Mouse (Mus musculus) gastrocnemius, postnatal 36 days (tissue): ENCODE data around the gene Arhgap29. TPM values are rescaled to one million over a fixed set of nuclear protein-coding genes. Genes with fewer than 3 reads are reported as not detected.

Source experiments
- DNase-seq, 2 experiments: peaks; one replicate each; pipeline ENCODE4 v3.0.0; 2022
- intact Hi-C: fragments of 180-260 bp; cut with DNase I; formaldehyde crosslinking; loops from one replicate; pipeline ENCODE4 v1.15.1; 2025
- long read RNA-seq, 2 experiments: library from polyadenylated mRNA; stranded (forward); transcript quantifications; one replicate each; pipeline ENCODE4 v2.0.0; 2021
- total RNA-seq, 2 experiments: library from RNA; stranded (reverse); gene quantifications; 2 replicates each; pipeline ENCODE4 v1.2.3; 2021

Gene Arhgap29
- 10 to 100 TPM; 13.8 to 15.0 TPM for total RNA-seq
- long read RNA-seq, experiment 1, full-length matches to known transcripts: 2 of 6 reads
- long read RNA-seq, experiment 1, partial matches to known transcripts: 0 of 6 reads
- long read RNA-seq, experiment 1, other reads (novel, unspliced or antisense): 4 of 6 reads
- long read RNA-seq, experiment 2, partial matches to known transcripts: 1 of 6 reads
- long read RNA-seq, experiment 2, other reads (novel, unspliced or antisense): 5 of 6 reads

GRCm38 (mm10) chr3:121952041-121952591 lies at the start of gene Arhgap29:
TSS of gene Arhgap29 (plus strand) at chr3:121952541.
- intact Hi-C loops: loop anchor here (5.0 kb wide), 1 partner anchor 65 kb away; no protein-coding TSS in a partner anchor
- no peak for DNase-seq

DNA sequence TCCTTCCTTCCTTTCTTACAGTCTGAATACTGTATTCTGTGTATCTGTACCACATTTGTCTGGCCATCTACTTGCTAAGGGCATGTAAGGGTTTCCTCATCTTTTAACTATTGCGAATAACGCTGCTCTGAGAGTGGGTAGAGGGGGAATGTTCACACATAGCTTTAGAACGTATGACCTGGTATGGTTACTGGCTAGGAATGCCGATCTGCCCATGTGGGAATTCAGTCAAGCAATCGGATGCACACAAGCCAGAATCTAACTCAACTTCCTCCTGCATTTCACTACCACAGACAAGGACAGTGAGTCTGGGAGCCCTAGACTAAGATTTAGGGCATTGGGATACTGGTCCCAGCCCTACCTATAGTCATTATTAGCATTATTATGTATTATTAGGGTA lies 49.6 kb upstream of the Arhgap29 start:
- intact Hi-C loops: no loop called here
- no peak for DNase-seq

GRCm38 (mm10) chr3:121903286-121903685 lies 49.1 kb upstream of the Arhgap29 start:
- intact Hi-C loops: no loop called here
- no peak for DNase-seq

- no peak for DNase-seq
- intact Hi-C loops: no loop called here
Measured at GRCm38 (mm10) chr3:121903695-121904094, 48.6 kb upstream of the Arhgap29 start.

DNA sequence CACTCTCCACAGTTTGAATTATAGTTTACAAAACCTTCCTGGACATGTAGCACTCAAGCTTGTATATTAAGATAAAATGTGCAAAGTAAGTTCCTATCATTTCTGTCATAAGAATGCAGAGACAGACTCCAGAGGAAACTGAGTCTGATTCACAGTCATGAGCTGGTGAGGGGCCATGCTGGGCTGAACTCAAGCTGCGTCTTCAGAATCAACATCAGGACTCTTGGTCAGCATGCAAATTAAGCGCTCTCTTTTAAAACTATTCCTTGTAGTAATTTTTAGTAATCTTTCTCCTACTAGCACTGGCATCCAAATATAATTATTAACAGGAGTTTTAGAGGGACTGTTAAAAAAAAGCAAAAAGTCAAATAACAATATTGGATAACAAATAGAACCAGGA lies 47.9 kb upstream of the Arhgap29 start:
- no peak for DNase-seq
- intact Hi-C loops: no loop called here

- intact Hi-C loops: no loop called here
- DNase-seq: no peak
Measured at GRCm38 (mm10) chr3:121906623-121907022, 45.7 kb upstream of the Arhgap29 start.

DNA sequence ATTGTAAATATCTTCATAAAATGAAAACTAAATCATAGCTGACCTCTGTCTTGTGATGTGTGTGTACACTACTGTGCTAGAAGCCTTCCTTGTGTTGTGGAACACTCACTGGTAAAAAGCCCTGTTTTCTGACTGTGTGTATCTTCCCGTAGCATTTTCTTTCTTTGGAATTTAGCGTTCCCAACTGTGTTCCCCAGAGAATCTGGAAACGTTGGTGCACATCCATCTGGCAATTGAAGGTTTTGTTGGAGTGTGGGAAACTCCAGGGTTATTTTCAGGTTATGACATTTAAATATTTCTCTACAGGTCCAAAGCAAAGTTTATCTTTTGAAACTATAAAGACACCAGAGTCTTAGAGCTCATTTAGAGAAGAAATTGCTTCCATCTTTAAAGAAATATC lies 43.2 kb upstream of the Arhgap29 start:
- intact Hi-C loops: no loop called here
- DNase-seq: peak in 1 of 2 experiments; percentile 52

DNA sequence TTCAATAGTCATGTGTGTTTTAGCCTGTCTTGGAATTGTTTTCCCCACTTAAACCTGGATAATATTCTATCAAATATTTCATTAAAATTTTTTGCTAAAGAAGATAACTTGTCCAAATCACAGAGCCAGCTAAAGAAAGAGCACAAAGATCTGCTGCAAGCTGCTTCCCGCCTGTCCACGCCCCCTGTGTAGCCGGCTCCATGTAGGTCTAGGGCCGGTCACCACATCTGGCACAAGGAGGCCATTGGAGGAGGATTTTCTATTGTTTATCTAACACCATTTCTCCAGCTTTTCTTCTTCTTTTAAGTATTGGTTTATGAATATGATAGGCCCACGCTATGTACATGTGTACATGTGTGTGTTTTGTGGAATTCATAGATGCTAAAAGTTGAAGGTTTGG lies 38.9 kb upstream of the Arhgap29 start:
- intact Hi-C loops: no loop called here

DNA sequence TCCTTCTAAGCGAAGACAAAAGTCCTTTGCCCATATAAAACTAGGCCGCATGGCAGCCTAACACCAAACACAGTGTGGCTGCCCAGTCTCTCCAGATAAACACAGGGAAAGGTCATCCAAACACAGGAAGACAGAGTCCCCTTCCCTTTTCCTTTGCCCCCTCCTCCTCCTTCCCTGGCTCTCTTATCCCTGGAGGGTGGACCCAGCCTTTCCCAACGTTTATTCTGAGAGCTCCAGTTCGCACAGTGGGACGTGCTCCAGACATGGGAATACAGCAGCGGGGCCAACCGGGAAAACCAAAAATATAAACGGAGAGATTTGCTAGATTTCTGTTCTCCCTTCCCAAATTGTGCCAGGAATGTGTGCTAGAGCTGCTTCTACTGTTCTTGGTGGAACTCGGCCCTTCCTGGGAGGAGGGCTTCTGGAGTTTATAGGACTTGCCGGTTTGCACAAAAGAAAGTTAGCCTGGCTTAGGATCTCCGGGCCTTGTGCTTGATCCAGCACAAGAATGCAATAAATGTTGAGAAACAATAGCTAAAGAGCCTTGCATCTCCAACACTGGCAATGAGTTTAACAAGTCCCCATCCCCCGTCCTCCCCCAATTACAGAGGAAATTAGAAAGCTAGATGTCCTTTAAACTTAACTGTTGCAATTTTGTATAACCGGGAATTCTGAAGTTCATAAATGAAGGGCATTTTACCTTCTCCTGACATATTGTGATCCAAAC lies 37.7 kb upstream of the Arhgap29 start:
- intact Hi-C loops: no loop called here
- DNase-seq: peak; percentile 30 to 33

More for the DNA sequence above, 38.9 kb upstream of the Arhgap29 start:
- no peak for DNase-seq

GRCm38 (mm10) chr3:121915191-121915590 lies 37.1 kb upstream of the Arhgap29 start:
- intact Hi-C loops: no loop called here
- DNase-seq: peak in 1 of 2 experiments; percentile 28

GRCm38 (mm10) chr3:121916802-121917532 lies 35.4 kb upstream of the Arhgap29 start:
- DNase-seq: no peak
- intact Hi-C loops: no loop called here

GRCm38 (mm10) chr3:121917658-121918057 lies 34.7 kb upstream of the Arhgap29 start:
- intact Hi-C loops: no loop called here
- no peak for DNase-seq

GRCm38 (mm10) chr3:121919961-121920360 lies 32.4 kb upstream of the Arhgap29 start:
- DNase-seq: no peak
- intact Hi-C loops: no loop called here

- no peak for DNase-seq
- intact Hi-C loops: no loop called here
Measured at GRCm38 (mm10) chr3:121920769-121921168, 31.6 kb upstream of the Arhgap29 start.

- intact Hi-C loops: no loop called here
Measured at GRCm38 (mm10) chr3:121924768-121925486, 27.4 kb upstream of the Arhgap29 start.

DNA sequence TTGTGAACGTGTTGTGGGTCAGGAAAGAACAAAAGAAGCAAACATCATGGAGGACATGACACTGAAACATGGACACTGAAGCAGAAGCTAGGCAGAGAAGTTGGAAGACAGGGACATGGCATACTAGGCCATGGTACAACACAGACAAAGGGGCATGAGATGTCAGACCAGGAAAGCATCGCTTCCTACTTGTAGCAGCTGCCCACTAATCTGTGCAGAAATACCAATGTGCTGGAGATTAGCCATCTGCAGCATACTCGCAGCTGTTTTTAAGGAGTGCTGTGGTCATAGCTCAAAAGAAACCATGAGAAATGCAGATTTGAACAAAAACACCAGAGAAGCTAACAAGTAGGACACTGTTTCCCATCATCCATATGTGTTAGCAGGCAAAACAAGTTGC lies 24.7 kb upstream of the Arhgap29 start:
- DNase-seq: no peak
- intact Hi-C loops: no loop called here

More at GRCm38 (mm10) chr3:121924768-121925486, 27.4 kb upstream of the Arhgap29 start:
- no peak for DNase-seq

DNA sequence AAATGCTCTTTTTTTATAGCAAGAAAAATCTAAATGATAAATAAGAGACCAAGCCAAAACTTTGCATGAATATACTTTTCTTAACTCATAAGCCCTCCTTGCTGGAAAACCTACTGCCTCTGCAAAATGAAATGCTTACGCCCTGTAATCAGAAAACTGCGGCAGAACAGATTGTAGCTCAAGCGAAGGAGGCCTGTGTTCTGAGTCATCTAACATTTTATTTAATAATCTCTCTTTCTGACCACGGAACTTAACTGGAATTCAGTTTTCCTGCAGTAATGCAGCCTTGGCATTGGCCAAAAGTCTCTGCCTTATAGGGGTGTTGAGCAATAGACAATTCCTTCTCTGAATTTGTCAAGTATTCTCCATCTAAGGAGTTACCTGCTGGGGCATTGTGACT lies 19.5 kb upstream of the Arhgap29 start:
- intact Hi-C loops: no loop called here
- no peak for DNase-seq

- no peak for DNase-seq
- intact Hi-C loops: no loop called here
Measured at GRCm38 (mm10) chr3:121936241-121936640, 16.1 kb upstream of the Arhgap29 start.

GRCm38 (mm10) chr3:121937036-121937435 lies 15.3 kb upstream of the Arhgap29 start:
- DNase-seq: no peak
- intact Hi-C loops: no loop called here

DNA sequence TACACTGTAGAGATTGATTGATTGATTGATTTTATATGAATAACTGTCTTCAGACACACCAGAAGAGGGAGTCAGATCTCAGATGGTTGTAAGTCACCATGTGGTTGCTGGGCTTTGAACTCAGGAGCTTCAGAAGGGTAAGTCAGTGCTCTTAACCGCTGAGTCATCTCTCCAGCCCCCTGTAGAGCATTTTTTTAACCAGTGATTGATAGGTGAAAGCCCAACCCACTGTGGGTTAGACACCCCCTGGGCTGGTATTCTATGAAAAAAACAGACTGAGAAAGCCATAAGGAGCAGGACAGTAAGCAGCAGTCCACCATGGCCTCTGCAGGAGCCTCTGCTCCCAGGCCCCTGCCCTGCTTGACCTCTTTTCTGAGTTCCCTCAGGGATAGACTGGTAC lies 12.7 kb upstream of the Arhgap29 start:
- intact Hi-C loops: no loop called here
- DNase-seq: no peak
